Mouse (Mus musculus) olfactory bulb, adult 2 months (tissue): ENCODE measurements around the gene Trim25. TPM values are rescaled to one million over a fixed set of nuclear protein-coding genes. Genes with fewer than 3 reads are reported as not detected.

Source experiments
- H3K27ac ChIP-seq: fragments of 200-500 bp; 2 replicates; pipeline ENCODE4 v1.5.1; 2012; ENCODE audit warnings: low read depth, low read length; ENCODE audit not compliant: insufficient read depth
- H3K4me1 ChIP-seq: fragments of 200-500 bp; 2 replicates; pipeline ENCODE4 v1.6.1; 2012; ENCODE audit warnings: low read length; ENCODE audit not compliant: control insufficient read depth, insufficient read depth
- H3K4me3 ChIP-seq: fragments of 200-500 bp; 2 replicates; pipeline ENCODE4 v1.5.1; 2012; ENCODE audit warnings: mild to moderate bottlenecking, low read depth, low read length, moderate library complexity; ENCODE audit not compliant: insufficient read depth
- CTCF ChIP-seq: fragments of 200-500 bp; IDR thresholded peaks from 2 replicates; pipeline ENCODE4 v1.5.1; 2012; ENCODE audit warnings: low read depth, mild to moderate bottlenecking, low read length, moderate library complexity; ENCODE audit not compliant: insufficient read depth
- POLR2A ChIP-seq: fragments of 200-500 bp; IDR thresholded peaks from 2 replicates; pipeline ENCODE4 v1.6.1; 2012; ENCODE audit warnings: mild to moderate bottlenecking, low read depth, low read length, moderate library complexity; ENCODE audit not compliant: insufficient read depth
- WGBS: fragments of 180-500 bp; shearing (Covaris S2); methylation state at CpG from one replicate; pipeline ENCODE4 v1.1.7; 2018; 5-methylcytosine and 5-hydroxymethylcytosine counted together
- polyA plus RNA-seq: library from polyadenylated mRNA; stranded (reverse); fragments of >200 nt; gene quantifications from 2 replicates; pipeline ENCODE4 v1.2.4, GENCODE M21; 2012; ENCODE audit warnings: low replicate concordance; ENCODE audit not compliant: missing spikeins, insufficient read depth, insufficient read length

Trim25 gene
- polyA plus RNA-seq, 1 experiment = not detected

GRCm38 (mm10) chr11:89002068-89002467 is 2.9 kb downstream of the Trim25 start:
- Histone ChIP-seq H3K4me1 (no peaks in the 10 kb centered on the region; the same call in 1 of the 2 replicates), H3K4me3 (no peak overlapping the region), H3K27ac (no peak overlapping the region)
- TF ChIP-seq POLR2A (no peak), CTCF (no peak)
- 92% methylated on average over 5 of the region's 5 CpGs for WGBS

- no peak overlapping the region for H3K27ac ChIP-seq
- TF ChIP-seq CTCF (no peak), POLR2A (no peak)
- no peaks in the 10 kb centered on the region; the same call in 1 of the 2 replicates for H3K4me1 ChIP-seq
- 72% methylated on average over 5 of the region's 5 CpGs for WGBS
- H3K4me3 ChIP-seq = no peak overlapping the region
Measured at GRCm38 (mm10) chr11:89002621-89003020, 3.4 kb downstream of the Trim25 start.

- no peak for TF ChIP-seq POLR2A
- no peak for TF ChIP-seq CTCF
- WGBS = 70% methylated on average over 6 of the region's 6 CpGs
- Histone ChIP-seq H3K27ac (no peak overlapping the region), H3K4me3 (no peak overlapping the region), H3K4me1 (no peaks in the 10 kb centered on the region; the same call in 1 of the 2 replicates)
Measured at GRCm38 (mm10) chr11:89003078-89003477, 3.9 kb downstream of the Trim25 start.

GRCm38 (mm10) chr11:89003726-89004125 is 4.5 kb downstream of the Trim25 start:
- TF ChIP-seq CTCF (no peak), POLR2A (no peak)
- Histone ChIP-seq H3K4me1 (no peaks in the 10 kb centered on the region; the same call in 1 of the 2 replicates), H3K27ac (no peak overlapping the region), H3K4me3 (no peak overlapping the region)
- 74% methylated on average over 4 of the region's 4 CpGs for WGBS

- 86% methylated on average over 5 of the region's 5 CpGs for WGBS
- no peak for TF ChIP-seq POLR2A
- no peak for TF ChIP-seq CTCF
- no peaks in the 10 kb centered on the region; the same call in 1 of the 2 replicates for H3K4me1 ChIP-seq
- H3K4me3 ChIP-seq = no peak overlapping the region
- H3K27ac ChIP-seq = no peak overlapping the region
Measured at GRCm38 (mm10) chr11:89005473-89005872, 6.3 kb downstream of the Trim25 start.

- no peak for TF ChIP-seq CTCF
- no peak for TF ChIP-seq POLR2A
- no peaks in the 10 kb centered on the region; the same call in 1 of the 2 replicates for H3K4me1 ChIP-seq
Measured at GRCm38 (mm10) chr11:89006404-89006803, 7.2 kb downstream of the Trim25 start.

GRCm38 (mm10) chr11:89007582-89007981 is 8.4 kb downstream of the Trim25 start:
- 82% methylated on average over 3 of the region's 3 CpGs for WGBS

More at GRCm38 (mm10) chr11:89006404-89006803, 7.2 kb downstream of the Trim25 start:
- H3K4me3 ChIP-seq = no peak overlapping the region
- H3K27ac ChIP-seq = no peak overlapping the region

GRCm38 (mm10) chr11:89009066-89009465 is 9.9 kb downstream of the Trim25 start:
- Histone ChIP-seq H3K4me1 (no peaks in the 10 kb centered on the region), H3K27ac (no peak overlapping the region), H3K4me3 (no peak overlapping the region)
- 95% methylated on average over 9 of the region's 9 CpGs for WGBS
- TF ChIP-seq CTCF = no peak
- TF ChIP-seq POLR2A = no peak

More at GRCm38 (mm10) chr11:89007582-89007981, 8.4 kb downstream of the Trim25 start:
- no peaks in the 10 kb centered on the region; the same call in 1 of the 2 replicates for H3K4me1 ChIP-seq
- TF ChIP-seq CTCF (no peak), POLR2A (no peak)
- H3K4me3 ChIP-seq = no peak overlapping the region
- no peak overlapping the region for H3K27ac ChIP-seq

- TF ChIP-seq POLR2A = no peak
- no peak for TF ChIP-seq CTCF
- WGBS = 67% methylated on average over 7 of the region's 7 CpGs
- no peak overlapping the region for H3K4me3 ChIP-seq
- no peaks in the 10 kb centered on the region for H3K4me1 ChIP-seq
- H3K27ac ChIP-seq = no peak overlapping the region
Measured at GRCm38 (mm10) chr11:89009496-89009895, 10.3 kb downstream of the Trim25 start.

GRCm38 (mm10) chr11:89012241-89012640 is 13.1 kb downstream of the Trim25 start:
- WGBS = 89% methylated on average over 5 of the region's 5 CpGs
- no peak for TF ChIP-seq CTCF
- TF ChIP-seq POLR2A = no peak

More at GRCm38 (mm10) chr11:89012241-89012640, 13.1 kb downstream of the Trim25 start:
- Histone ChIP-seq H3K4me3 (no peak overlapping the region), H3K4me1 (no peaks in the 10 kb centered on the region), H3K27ac (no peak overlapping the region)
